Mouse (Mus musculus) small intestine, adult 2 months (tissue): ENCODE measurements around the gene Eif4a1. TPM values are rescaled to one million over a fixed set of nuclear protein-coding genes. Genes with fewer than 3 reads are reported as not detected.

Experiments used
- H3K27ac ChIP-seq: fragments of 200-500 bp; 2 replicates; pipeline ENCODE4 v1.5.1; 2012; ENCODE audit warnings: low read depth, low read length, control low read depth, inconsistent platforms; ENCODE audit not compliant: insufficient read depth
- H3K27me3 ChIP-seq: fragments of 200-500 bp; 2 replicates; pipeline ENCODE4 v1.6.1; 2012; ENCODE audit warnings: mild to moderate bottlenecking, moderate library complexity, low read length, inconsistent platforms; ENCODE audit not compliant: control insufficient read depth, insufficient read depth
- H3K36me3 ChIP-seq: fragments of 200-500 bp; 2 replicates; pipeline ENCODE4 v1.6.1; 2012; ENCODE audit warnings: mild to moderate bottlenecking, low read length, control low read depth, inconsistent platforms; ENCODE audit not compliant: control insufficient read depth, insufficient read depth
- H3K4me1 ChIP-seq: fragments of 200-500 bp; 2 replicates; pipeline ENCODE4 v1.6.1; 2012; ENCODE audit warnings: low read length, inconsistent platforms, mixed read lengths; ENCODE audit not compliant: control insufficient read depth, insufficient read depth, insufficient read length
- H3K4me3 ChIP-seq: fragments of 200-500 bp; 2 replicates; pipeline ENCODE4 v1.5.1; 2012; ENCODE audit warnings: low read depth, mild to moderate bottlenecking, control low read depth, inconsistent platforms, low read length, moderate library complexity
- CTCF ChIP-seq: fragments of 200-500 bp; IDR thresholded peaks from 2 replicates; pipeline ENCODE4 v1.5.1; 2012; ENCODE audit warnings: low read depth, mild to moderate bottlenecking, control low read depth, inconsistent platforms, low read length, moderate library complexity, mixed read lengths; ENCODE audit not compliant: insufficient replicate concordance, insufficient read length; ENCODE audit errors: extremely low read depth
- POLR2A ChIP-seq: fragments of 200-500 bp; IDR thresholded peaks from 2 replicates; pipeline ENCODE4 v1.6.1; 2012; ENCODE audit warnings: low read depth, mild to moderate bottlenecking, control low read depth, inconsistent platforms, low read length, moderate library complexity
- WGBS: fragments of 180-500 bp; shearing (Covaris S2); methylation state at CpG from one replicate; pipeline ENCODE4 v1.1.7; 2018; 5-methylcytosine and 5-hydroxymethylcytosine counted together
- polyA plus RNA-seq: library from polyadenylated mRNA; depleted of rRNA; stranded (reverse); fragments of >200 nt; gene quantifications from 2 replicates; pipeline ENCODE4 v1.2.3, GENCODE M21; 2012

Gene Eif4a1
- polyA plus RNA-seq, 1 experiment: 134 TPM

DNA sequence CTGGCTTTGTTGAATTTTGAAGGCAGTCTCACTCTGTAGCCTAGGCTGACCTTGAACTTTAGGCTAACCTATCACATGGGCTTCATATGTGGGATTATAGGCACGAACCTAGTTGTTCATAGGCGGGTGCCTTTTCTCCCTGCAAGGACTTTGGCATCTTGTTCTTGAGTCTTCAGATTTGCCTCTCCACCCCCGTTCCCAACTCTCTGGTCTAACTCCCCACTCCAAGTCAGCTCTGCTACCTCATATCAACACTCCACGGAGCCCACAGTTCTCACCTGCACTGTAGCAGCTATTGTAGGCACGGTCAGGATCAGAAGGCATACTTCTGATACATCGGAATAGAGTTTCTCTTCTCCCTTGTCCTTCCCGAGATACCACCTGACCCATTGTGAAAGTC lies 11.4 kb upstream of the Eif4a1 start:
- Histone ChIP-seq H3K4me3 (peak overlapping the region; percentile 67), H3K4me1 (peaks cover 12% of the 10 kb centered on the region), H3K36me3 (peaks cover 9% of the 10 kb centered on the region), H3K27ac (peak overlapping the region; percentile 100), H3K27me3 (no peaks in the 10 kb centered on the region)
- 51% methylated on average over 7 of the region's 7 CpGs for WGBS
- TF ChIP-seq POLR2A (no peak), CTCF (no peak)

DNA sequence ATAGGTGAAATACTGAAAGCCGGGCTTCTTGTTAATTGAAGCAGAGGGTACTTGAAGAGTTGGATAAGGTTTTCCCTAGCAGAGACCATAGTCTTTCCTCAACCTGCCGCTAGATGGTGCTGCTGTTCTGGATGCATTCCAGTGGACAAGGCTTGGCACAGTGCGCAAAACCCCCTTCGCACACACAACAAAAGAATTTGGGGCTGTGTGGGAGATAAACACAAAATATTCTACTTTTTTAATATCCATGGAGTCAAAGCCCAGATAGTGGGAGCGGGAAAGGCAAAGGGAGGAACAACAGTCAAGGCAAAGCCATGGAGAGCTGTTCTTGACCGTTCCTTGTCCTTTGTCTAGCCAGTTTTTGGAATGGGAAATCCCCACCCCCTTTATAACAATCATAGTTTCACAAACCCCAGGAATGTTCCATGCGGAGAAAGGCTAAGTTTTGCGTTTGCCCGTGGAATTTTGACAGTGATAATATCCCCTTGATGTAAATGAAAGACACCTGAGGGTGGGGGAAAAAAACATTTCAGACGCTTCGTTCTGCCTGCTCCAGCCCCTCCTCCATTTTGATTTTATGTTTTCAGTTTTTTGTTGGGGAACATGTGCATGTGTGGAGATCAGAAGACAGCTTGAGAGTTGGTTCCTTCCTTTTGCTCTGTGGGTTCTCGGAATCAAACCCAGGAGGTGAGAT lies 10.8 kb upstream of the Eif4a1 start:
- H3K27ac ChIP-seq: peak overlapping the region; percentile 100
- peaks cover 14% of the 10 kb centered on the region for H3K36me3 ChIP-seq
- 25% methylated on average over 12 of the region's 12 CpGs for WGBS
- no peaks in the 10 kb centered on the region for H3K27me3 ChIP-seq
- H3K4me1 ChIP-seq: peaks cover 12% of the 10 kb centered on the region
- no peak for TF ChIP-seq POLR2A
- peak; percentile 80; the same call in 1 of the 2 replicates for TF ChIP-seq CTCF
- H3K4me3 ChIP-seq: no peak overlapping the region

- Histone ChIP-seq H3K27ac (peak overlapping the region; percentile 86), H3K27me3 (no peaks in the 10 kb centered on the region), H3K4me1 (peaks cover 12% of the 10 kb centered on the region), H3K4me3 (peak overlapping the region; percentile 89), H3K36me3 (peaks cover 20% of the 10 kb centered on the region)
- TF ChIP-seq POLR2A (no peak), CTCF (no peak)
- 12% methylated on average over 24 of the region's 24 CpGs for WGBS
Observed at GRCm38 (mm10) chr11:69682209-69682839, 10.1 kb upstream of the Eif4a1 start.

- under 1% methylated on average over 79 of the region's 80 CpGs for WGBS
- Histone ChIP-seq H3K27me3 (no peaks in the 10 kb centered on the region), H3K36me3 (peaks cover 24% of the 10 kb centered on the region), H3K4me3 (peak within 1 kb of the TSS; percentile 89), H3K4me1 (peaks cover 5% of the 10 kb centered on the region), H3K27ac (peak within 1 kb of the TSS; percentile 100)
- TF ChIP-seq POLR2A: peak; percentile 75
- TF ChIP-seq CTCF: no peak
Observed at GRCm38 (mm10) chr11:69681314-69682208, 9.3 kb upstream of the Eif4a1 start, which contains the start of gene Senp3. Gene Senp3 (minus strand): TSS chr11:69682084.

DNA sequence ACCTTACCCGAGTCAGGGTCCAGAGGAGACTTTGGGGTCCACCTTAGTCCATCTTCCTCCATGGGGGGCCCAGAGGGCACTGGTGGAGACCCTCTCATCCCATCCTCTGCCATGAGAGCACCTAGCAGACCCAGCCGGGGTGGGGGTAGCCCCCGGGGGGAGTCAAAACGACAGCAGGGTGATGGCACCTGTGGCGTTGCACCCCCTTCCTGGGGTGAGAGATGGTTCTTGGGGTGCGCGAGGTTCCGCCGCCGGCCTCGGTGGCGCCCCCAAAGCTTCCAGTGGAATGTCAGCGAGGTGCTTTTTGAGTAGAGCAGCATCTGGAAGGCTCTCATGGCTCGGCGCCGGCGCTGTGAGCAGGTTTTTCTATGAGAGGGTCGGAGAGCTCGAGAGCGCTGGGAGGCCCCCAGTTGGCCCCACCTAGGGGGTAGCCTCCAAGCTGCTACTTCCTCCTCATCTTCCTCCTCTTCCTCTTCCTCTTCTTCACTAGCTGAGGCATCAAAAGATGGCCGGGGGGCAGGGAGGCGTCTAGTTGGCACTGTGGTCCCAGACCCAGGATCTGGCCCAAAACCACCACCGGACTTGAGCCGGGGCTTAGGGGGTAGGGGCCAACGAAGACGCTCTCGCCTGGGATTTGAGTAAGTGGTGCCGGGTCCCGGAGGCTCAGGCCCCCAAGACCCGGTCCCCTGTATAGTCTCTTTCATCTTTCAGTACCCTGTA lies 8.1 kb upstream of the Eif4a1 start:
- Histone ChIP-seq H3K27me3 (no peaks in the 10 kb centered on the region), H3K27ac (no peak overlapping the region), H3K4me1 (peaks cover under 1% of the 10 kb centered on the region), H3K4me3 (no peak overlapping the region), H3K36me3 (peaks cover 32% of the 10 kb centered on the region)
- WGBS: 89% methylated on average over 30 of the region's 30 CpGs
- TF ChIP-seq POLR2A (no peak), CTCF (no peak)

DNA sequence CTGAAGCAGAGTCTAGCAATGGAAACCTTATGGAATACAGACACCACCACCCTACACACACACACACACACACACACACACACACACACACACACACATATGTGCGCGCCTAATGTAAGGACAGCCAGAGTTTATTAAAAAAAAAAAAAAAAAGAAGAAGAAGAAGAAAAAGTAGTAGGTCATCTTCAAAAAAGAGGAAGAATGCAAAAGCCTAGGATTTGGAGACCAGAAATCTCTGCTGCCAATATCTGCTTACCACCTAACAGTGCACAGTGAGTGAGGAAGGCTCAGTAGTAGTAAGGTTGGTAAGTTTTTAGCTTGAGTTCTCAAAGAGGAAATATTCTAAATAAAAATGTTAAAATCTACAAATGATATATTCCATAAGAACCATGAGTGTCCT lies 6.9 kb upstream of the Eif4a1 start:
- Histone ChIP-seq H3K4me3 (no peak overlapping the region), H3K4me1 (no peaks in the 10 kb centered on the region; the same call in 1 of the 2 replicates), H3K27me3 (no peaks in the 10 kb centered on the region), H3K36me3 (peaks cover 37% of the 10 kb centered on the region), H3K27ac (no peak overlapping the region)
- no peak for TF ChIP-seq POLR2A
- TF ChIP-seq CTCF: no peak
- WGBS: 90% methylated on average over 2 of the region's 2 CpGs
